Mouse (Mus musculus) ES-E14 (cell line): ENCODE data around the gene Ppp4r3a. TPM values are rescaled to one million over a fixed set of nuclear protein-coding genes. Genes with fewer than 3 reads are reported as not detected.

Experiments
- DNase-seq: peaks from one replicate; pipeline ENCODE4 v3.0.0-alpha.2; 2013; ENCODE audit warnings: low read depth, low spot score
- H3K27ac ChIP-seq: 2 replicates; pipeline ENCODE4 v1.5.1; 2012; ENCODE audit warnings: low read depth, mild to moderate bottlenecking, low read length, moderate library complexity, mixed read lengths; ENCODE audit not compliant: poor library complexity, insufficient read depth, severe bottlenecking
- H3K36me3 ChIP-seq: 2 replicates; pipeline ENCODE4 v1.6.1; 2012; ENCODE audit warnings: mild to moderate bottlenecking, low read length, moderate library complexity, mixed read lengths; ENCODE audit not compliant: control insufficient read depth, poor library complexity, insufficient read depth, severe bottlenecking
- H3K4me1 ChIP-seq, 2 experiments: fragments of 150-350 bp in 1 of 2; sonication (generic) in 1 of 2; 2 replicates each; pipeline ENCODE4 v1.6.1; 2012; ENCODE audit warnings: low read length in 2 of 2, mild to moderate bottlenecking in 1 of 2, mixed read lengths in 1 of 2; ENCODE audit not compliant: control insufficient read depth in 2 of 2, insufficient read depth in 2 of 2, poor library complexity in 1 of 2
- H3K4me3 ChIP-seq, 2 experiments: fragments of 150-350 bp in 1 of 2; sonication (generic) in 1 of 2; 2 replicates each; pipeline ENCODE4 v1.5.1; 2012; ENCODE audit warnings: low read length in 2 of 2, low read depth in 1 of 2, mild to moderate bottlenecking in 1 of 2, mixed read lengths in 1 of 2; ENCODE audit not compliant: insufficient read depth in 1 of 2, poor library complexity in 1 of 2, severe bottlenecking in 1 of 2
- H3K9ac ChIP-seq: 2 replicates; pipeline ENCODE4 v1.6.1; 2012; ENCODE audit warnings: low read depth, mild to moderate bottlenecking, low read length, mixed read lengths; ENCODE audit not compliant: poor library complexity, insufficient read depth, severe bottlenecking
- H3K9me3 ChIP-seq: fragments of 150-350 bp; sonication (generic); 2 replicates; pipeline ENCODE4 v1.6.1; 2012; ENCODE audit warnings: low read depth, mild to moderate bottlenecking, low read length; ENCODE audit not compliant: control insufficient read depth, insufficient read depth
- CHD2 ChIP-seq: IDR thresholded peaks from 2 replicates; pipeline ENCODE4 v1.6.1; 2014; ENCODE audit warnings: mild to moderate bottlenecking, low read depth, low read length, inconsistent platforms
- HCFC1 ChIP-seq: IDR thresholded peaks from 2 replicates; pipeline ENCODE4 v1.6.1; 2012; ENCODE audit warnings: low read length, inconsistent platforms, borderline replicate concordance; ENCODE audit not compliant: insufficient read depth
- MAFK ChIP-seq: IDR thresholded peaks from 2 replicates; pipeline ENCODE4 v1.6.1; 2014; ENCODE audit warnings: mild to moderate bottlenecking, low read depth, low read length, inconsistent platforms; ENCODE audit not compliant: insufficient read depth
- ZC3H11A ChIP-seq: IDR thresholded peaks from 2 replicates; pipeline ENCODE4 v1.6.1; 2012; ENCODE audit warnings: low read depth, mild to moderate bottlenecking, inconsistent platforms, low read length, borderline replicate concordance
- ZNF384 ChIP-seq: IDR thresholded peaks from 2 replicates; pipeline ENCODE4 v1.6.1; 2012; ENCODE audit warnings: low read depth, low read length, inconsistent platforms
- in situ Hi-C, 2 experiments: fragments of 600-800 bp; cut with MboI; formaldehyde crosslinking; loops; one replicate each; pipeline ENCODE4 v1.15.1; 2025; ENCODE audit warnings: low sequenced_read_pairs in 2 of 2, inconsistent platforms in 1 of 2; ENCODE audit not compliant: unreplicated experiment in 2 of 2
- total RNA-seq: library from RNA; depleted of rRNA; stranded (reverse); fragments of 300-350 nt; gene quantifications from 2 replicates; pipeline ENCODE4 v1.2.3, GENCODE M21; 2012

Gene Ppp4r3a
- total RNA-seq, 1 experiment = 87.1 TPM

GRCm38 (mm10) chr12:101027451-101028246 lies 55.9 kb downstream of the Ppp4r3a start:
- in situ Hi-C loops = loop anchor here in 1 of 2 experiments (5.0 kb wide), 1 partner anchor 75 kb away; no protein-coding TSS in a partner anchor
- H3K27ac ChIP-seq = no peak overlapping the region
- no peaks in the 10 kb centered on the region for H3K9me3 ChIP-seq
- peak overlapping the region; percentile 93 for H3K9ac ChIP-seq
- H3K4me1 ChIP-seq = peaks cover 2 to 25% of the 10 kb centered on the region in 2 experiments; a peak in 3 of 4 replicates
- TF ChIP-seq HCFC1 = no peak
- no peak for DNase-seq
- peaks cover 2% of the 10 kb centered on the region; the same call in 1 of the 2 replicates for H3K36me3 ChIP-seq
- H3K4me3 ChIP-seq = peak overlapping the region; percentile 85 to 97

- peaks cover 2% of the 10 kb centered on the region; the same call in 1 of the 2 replicates for H3K36me3 ChIP-seq
- H3K9me3 ChIP-seq = no peaks in the 10 kb centered on the region
- peaks cover 4 to 28% of the 10 kb centered on the region in 2 experiments; a peak in 3 of 4 replicates for H3K4me1 ChIP-seq
- no peak overlapping the region for H3K9ac ChIP-seq
- H3K27ac ChIP-seq = no peak overlapping the region
- in situ Hi-C loops = loop anchor here in 1 of 2 experiments (5.0 kb wide), 1 partner anchor 75 kb away; no protein-coding TSS in a partner anchor
- H3K4me3 ChIP-seq = peak overlapping the region; percentile 22 to 97; a peak in 2 of 4 replicates
- no peak for DNase-seq
- TF ChIP-seq ZNF384 (no peak), MAFK (peak; percentile 82), CHD2 (no peak)
Measured at GRCm38 (mm10) chr12:101026946-101027345, 56.6 kb downstream of the Ppp4r3a start.

DNA sequence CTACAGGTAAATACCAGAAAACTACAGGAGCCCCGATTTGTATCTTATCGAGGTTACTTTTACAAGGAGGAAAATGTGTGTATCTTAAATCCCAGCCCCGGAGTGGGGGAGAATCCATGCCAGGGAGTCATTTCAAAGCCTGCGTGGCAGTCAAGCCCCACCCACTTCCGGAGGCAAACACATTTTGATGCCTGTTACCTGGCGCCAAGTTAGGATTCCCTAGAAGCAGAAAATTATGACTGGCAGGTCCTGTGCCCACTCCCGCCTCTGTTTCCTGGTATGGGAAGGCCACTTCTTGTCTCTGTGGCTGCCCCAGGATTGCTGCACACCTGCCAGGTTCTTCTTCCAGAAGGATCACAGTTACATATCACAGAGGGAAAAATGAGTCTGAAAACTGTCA lies 57.0 kb downstream of the Ppp4r3a start:
- DNase-seq = no peak
- peak overlapping the region in 1 of 2 experiments; percentile 97; a peak in 1 of 4 replicates for H3K4me3 ChIP-seq
- in situ Hi-C loops = loop anchor here in 1 of 2 experiments (5.0 kb wide), 1 partner anchor 74 kb away; no protein-coding TSS in a partner anchor
- no peak overlapping the region for H3K27ac ChIP-seq
- H3K36me3 ChIP-seq = peaks cover 3% of the 10 kb centered on the region; the same call in 1 of the 2 replicates
- H3K9me3 ChIP-seq = no peaks in the 10 kb centered on the region
- peaks cover 4 to 30% of the 10 kb centered on the region in 2 experiments; a peak in 3 of 4 replicates for H3K4me1 ChIP-seq
- TF ChIP-seq CHD2 (no peak), HCFC1 (no peak), ZC3H11A (no peak), MAFK (no peak), ZNF384 (no peak)
- peak overlapping the region; percentile 45; the same call in 1 of the 2 replicates for H3K9ac ChIP-seq

GRCm38 (mm10) chr12:101026025-101026424 lies 57.5 kb downstream of the Ppp4r3a start:
- no peak for DNase-seq
- Histone ChIP-seq H3K9ac (no peak overlapping the region), H3K36me3 (peaks cover 5% of the 10 kb centered on the region; the same call in 1 of the 2 replicates), H3K9me3 (no peaks in the 10 kb centered on the region), H3K27ac (no peak overlapping the region), H3K4me1 (peaks cover 4 to 30% of the 10 kb centered on the region in 2 experiments; a peak in 3 of 4 replicates), H3K4me3 (no peak overlapping the region)
- TF ChIP-seq MAFK (no peak), ZC3H11A (no peak), CHD2 (no peak), ZNF384 (no peak)
- in situ Hi-C loops = loop anchor here in 1 of 2 experiments (5.0 kb wide), 1 partner anchor 74 kb away; no protein-coding TSS in a partner anchor
